Mouse (Mus musculus) bone marrow macrophage, adult 2 months (primary cell): ENCODE results near the gene Ampd1.

ENCODE experiments used
- CTCF ChIP-seq: IDR thresholded peaks from 2 replicates; pipeline ENCODE4 v1.5.1; 2012; ENCODE audit warnings: low read depth, mild to moderate bottlenecking, low read length, moderate library complexity
- POLR2A ChIP-seq: IDR thresholded peaks from 2 replicates; pipeline ENCODE4 v1.6.1; 2012; ENCODE audit warnings: mild to moderate bottlenecking, low read depth, low read length, borderline replicate concordance

GRCm38 (mm10) chr3:103068971-103069370 lies 4.8 kb upstream of the Ampd1 start:
- no peak for TF ChIP-seq CTCF
- no peak for TF ChIP-seq POLR2A
